Mouse (Mus musculus) liver, adult 2 months (tissue): ENCODE measurements around the gene Rsph10b. TPM values are rescaled to one million over a fixed set of nuclear protein-coding genes. Genes with fewer than 3 reads are reported as not detected.

Source experiments
- DNase-seq: peaks from one replicate; pipeline ENCODE4 v3.0.0-alpha.2; 2011; ENCODE audit warnings: low read depth, low spot score; ENCODE audit errors: extremely low read depth
- H3K27ac ChIP-seq: fragments of 200-500 bp; replicated peaks from 2 replicates; pipeline ENCODE4 v1.5.1; 2012; ENCODE audit warnings: low read depth, mild to moderate bottlenecking, control low read depth, inconsistent platforms, low read length; ENCODE audit not compliant: insufficient read depth
- H3K27me3 ChIP-seq: fragments of 200-500 bp; 2 replicates; pipeline ENCODE4 v1.6.1; 2012; ENCODE audit warnings: mild to moderate bottlenecking, moderate library complexity, low read length, inconsistent platforms; ENCODE audit not compliant: control insufficient read depth, insufficient read depth
- H3K36me3 ChIP-seq: fragments of 200-500 bp; 2 replicates; pipeline ENCODE4 v1.6.1; 2012; ENCODE audit warnings: low read length, inconsistent platforms; ENCODE audit not compliant: control insufficient read depth, insufficient read depth
- H3K4me1 ChIP-seq: fragments of 200-500 bp; 2 replicates; pipeline ENCODE4 v1.6.1; 2011; ENCODE audit warnings: low read length; ENCODE audit not compliant: control insufficient read depth, insufficient read depth
- H3K4me3 ChIP-seq: fragments of 200-500 bp; 2 replicates; pipeline ENCODE4 v1.5.1; 2011; ENCODE audit warnings: low read depth, mild to moderate bottlenecking, control low read depth, low read length, moderate library complexity; ENCODE audit not compliant: insufficient read depth
- H3K79me2 ChIP-seq: fragments of 200-500 bp; 2 replicates; pipeline ENCODE4 v1.6.1; 2012; ENCODE audit warnings: inconsistent platforms, mild to moderate bottlenecking, low read length, moderate library complexity; ENCODE audit not compliant: control insufficient read depth, insufficient read depth
- H3K9ac ChIP-seq: fragments of 200-500 bp; 2 replicates; pipeline ENCODE4 v1.6.1; 2012; ENCODE audit warnings: low read depth, mild to moderate bottlenecking, control low read depth, inconsistent platforms, low read length
- CTCF ChIP-seq: fragments of 200-500 bp; IDR thresholded peaks from 2 replicates; pipeline ENCODE4 v1.5.1; 2011; ENCODE audit warnings: low read depth, low read length, control low read depth
- POLR2A ChIP-seq: fragments of 200-500 bp; IDR thresholded peaks from 2 replicates; pipeline ENCODE4 v1.6.1; 2011; ENCODE audit warnings: low read length, control low read depth; ENCODE audit not compliant: insufficient read depth; ENCODE audit errors: extremely low read depth
- WGBS: fragments of 180-500 bp; shearing (Covaris S2); methylation state at CpG from one replicate; pipeline ENCODE4 v1.1.7; 2018; 5-methylcytosine and 5-hydroxymethylcytosine counted together
- polyA plus RNA-seq: library from polyadenylated mRNA; depleted of rRNA; stranded (reverse); fragments of >200 nt; gene quantifications from 2 replicates; pipeline ENCODE4 v1.2.3, GENCODE M21; 2012; rRNA removed
- total RNA-seq: library from RNA; depleted of rRNA; stranded (reverse); fragments of >200 nt; gene quantifications from 2 replicates; pipeline ENCODE4 v1.2.3, GENCODE M21; 2014; rRNA removed

The Rsph10b gene
- total and polyA plus RNA-seq, 2 experiments, result not detected

DNA sequence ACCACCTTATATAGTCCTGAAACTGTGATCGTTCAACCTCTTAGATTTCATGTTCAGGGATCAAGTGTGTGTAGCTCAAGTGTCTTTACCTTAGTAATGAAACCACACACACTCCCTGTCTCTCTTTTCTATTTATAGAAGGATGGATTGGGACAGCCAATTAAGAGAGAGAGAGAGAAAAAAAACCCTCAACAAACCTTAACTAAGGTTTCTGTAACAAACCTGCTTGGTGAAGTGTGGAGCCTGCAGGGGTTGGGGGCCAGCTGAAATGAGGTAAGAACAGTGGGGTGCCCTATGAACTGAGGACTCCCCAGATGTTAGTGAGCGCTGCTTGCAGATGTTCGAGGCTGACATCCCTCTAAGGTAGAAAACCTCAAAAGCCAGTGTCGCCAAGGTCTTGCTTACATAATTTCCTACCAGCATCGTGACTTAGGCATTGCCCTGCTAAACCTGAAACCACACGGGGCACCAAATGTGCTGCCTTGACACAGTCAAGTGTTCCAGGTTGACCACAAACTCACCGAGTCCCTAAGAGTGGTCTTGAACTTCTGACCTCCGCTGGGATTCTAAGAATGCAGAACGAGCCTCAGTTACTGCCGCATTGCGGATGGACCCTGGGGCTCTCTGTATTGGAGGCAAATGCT is 93.9 kb downstream of the Rsph10b start, which contains the start of gene Ocm:
Gene Ocm, minus strand, starts transcription at position 51 of the 644 bp plus-strand sequence.
- H3K4me1 ChIP-seq, result no peaks in the 10 kb centered on the region
- H3K27ac ChIP-seq, result no peak within 1 kb of the TSS
- no peak for TF ChIP-seq CTCF
- TF ChIP-seq POLR2A, result no peak
- H3K4me3 ChIP-seq, result no peak within 1 kb of the TSS
- no peak for DNase-seq
- 66% methylated on average over 11 of the region's 11 CpGs for whole genome bisulfite sequencing
- no peaks in the 10 kb centered on the region for H3K79me2 ChIP-seq
- no peak within 1 kb of the TSS for H3K9ac ChIP-seq
- no peaks in the 10 kb centered on the region for H3K27me3 ChIP-seq
- no peaks in the 10 kb centered on the region for H3K36me3 ChIP-seq

DNA sequence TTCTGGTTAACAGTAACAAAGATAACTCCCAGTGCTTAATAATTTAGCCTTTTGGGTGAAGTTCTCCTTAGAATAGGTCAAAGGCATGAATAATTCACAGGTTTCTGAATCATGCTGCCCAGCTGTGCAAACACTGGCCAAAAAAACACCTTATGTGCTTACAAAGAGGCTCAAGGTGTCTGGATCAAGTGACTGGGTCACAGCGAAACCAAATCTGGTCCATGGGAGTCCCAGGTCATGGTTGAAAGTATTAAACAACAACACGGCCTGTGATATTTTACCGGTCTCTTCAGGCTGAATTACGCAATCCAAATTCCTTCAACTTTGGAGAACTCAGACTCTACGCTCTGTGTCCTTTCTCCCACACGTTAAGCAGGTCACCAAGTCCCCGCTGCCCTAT is 99.7 kb downstream of the Rsph10b start:
- DNase-seq, result no peak
- Histone ChIP-seq H3K79me2 (no peaks in the 10 kb centered on the region), H3K4me1 (no peaks in the 10 kb centered on the region), H3K4me3 (no peak overlapping the region), H3K36me3 (no peaks in the 10 kb centered on the region), H3K9ac (no peak overlapping the region), H3K27me3 (no peaks in the 10 kb centered on the region), H3K27ac (no peak overlapping the region)
- 77% methylated on average over 7 of the region's 7 CpGs for WGBS
- no peak for TF ChIP-seq POLR2A
- no peak for TF ChIP-seq CTCF

DNA sequence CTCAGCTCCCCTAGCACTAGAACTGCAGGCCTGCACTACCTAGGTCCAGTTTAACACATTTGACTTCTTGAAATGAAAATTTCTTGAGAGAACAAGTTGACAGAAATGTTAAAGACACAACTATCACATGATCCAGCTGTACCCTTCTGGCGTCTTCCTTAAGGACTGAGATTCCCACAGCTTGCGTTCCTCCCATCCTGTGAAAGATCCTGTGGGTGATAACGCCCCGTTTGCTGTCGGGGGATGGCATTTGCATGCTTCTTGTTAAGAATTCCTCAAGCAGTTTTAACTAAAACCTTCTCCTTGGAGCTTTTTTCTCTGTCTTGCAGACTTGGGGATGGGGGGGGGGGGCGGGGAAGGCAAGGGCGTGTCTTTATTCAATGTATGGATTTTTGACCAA is 101.7 kb downstream of the Rsph10b start:
- no peak overlapping the region for H3K27ac ChIP-seq
- H3K79me2 ChIP-seq, result no peaks in the 10 kb centered on the region
- TF ChIP-seq POLR2A, result no peak
- no peak for TF ChIP-seq CTCF
- H3K4me1 ChIP-seq, result no peaks in the 10 kb centered on the region
- H3K27me3 ChIP-seq, result no peaks in the 10 kb centered on the region
- H3K9ac ChIP-seq, result no peak overlapping the region
- no peaks in the 10 kb centered on the region for H3K36me3 ChIP-seq
- 59% methylated on average over 7 of the region's 7 CpGs for WGBS
- no peak overlapping the region for H3K4me3 ChIP-seq
- DNase-seq, result no peak

Other genes with a start within 250 kb of the Rsph10b start
- gene Usp42, start 200.8 kb upstream of the Rsph10b start, total RNA-seq, result 2.7 and 3.0 TPM in 2 replicates
- 2.0 and 3.1 TPM in 2 replicates for gene Usp42, start 200.8 kb upstream of the Rsph10b start, polyA plus RNA-seq
- 11.1 and 13.2 TPM in 2 replicates for gene Eif2ak1, start 115.2 kb upstream of the Rsph10b start, total RNA-seq
- 13.1 and 14.0 TPM in 2 replicates for gene Eif2ak1, start 115.2 kb upstream of the Rsph10b start, polyA plus RNA-seq
- gene Ankrd61, start 35.4 kb upstream of the Rsph10b start, total RNA-seq, result not detected in 2 replicates
- 0.06 TPM in 1 of 2 replicates, not detected in the other for gene Ankrd61, start 35.4 kb upstream of the Rsph10b start, polyA plus RNA-seq
- gene Aimp2, start 23.2 kb upstream of the Rsph10b start, total RNA-seq, result 10.3 and 12.2 TPM in 2 replicates
- 20.0 and 25.3 TPM in 2 replicates for gene Aimp2, start 23.2 kb upstream of the Rsph10b start, polyA plus RNA-seq
- 2.1 and 2.5 TPM in 2 replicates for gene Pms2, start 23.1 kb upstream of the Rsph10b start, total RNA-seq
- gene Pms2, start 23.1 kb upstream of the Rsph10b start, polyA plus RNA-seq, result 0.46 and 0.88 TPM in 2 replicates
- gene Gm42421, start 4.9 kb upstream of the Rsph10b start, total RNA-seq, result not detected in 2 replicates
- gene Gm42421, start 4.9 kb upstream of the Rsph10b start, polyA plus RNA-seq, result not detected in 2 replicates
- 33.4 and 42.0 TPM in 2 replicates for gene Ccz1, start 81.8 kb downstream of the Rsph10b start, total RNA-seq
- gene Ccz1, start 81.8 kb downstream of the Rsph10b start, polyA plus RNA-seq, result 7.3 and 9.1 TPM in 2 replicates
- gene Ocm, start 93.6 kb downstream of the Rsph10b start, total RNA-seq, result not detected in 2 replicates
- gene Ocm, start 93.6 kb downstream of the Rsph10b start, polyA plus RNA-seq, result not detected in 2 replicates
- gene Lmtk2, start 167.4 kb downstream of the Rsph10b start, total RNA-seq, result 4.0 and 6.1 TPM in 2 replicates
- 4.6 and 4.7 TPM in 2 replicates for gene Lmtk2, start 167.4 kb downstream of the Rsph10b start, polyA plus RNA-seq